Mouse (Mus musculus) heart, postnatal 0 days (tissue): ENCODE results near the gene Phf21a. TPM values are rescaled to one million over a fixed set of nuclear protein-coding genes. Genes with fewer than 3 reads are reported as not detected.

ENCODE experiments used
- ATAC-seq: fragments of 200-750 bp; cut with Nextera tagmentation; 2 replicates; pipeline ENCODE4 v1.8.0; 2017; ENCODE audit warnings: low read depth, moderate number of reproducible peaks, moderate library complexity; ENCODE audit not compliant: insufficient read depth
- DNase-seq: peaks from one replicate; pipeline ENCODE4 v3.0.0-alpha.2; 2016; ENCODE audit warnings: low spot score
- H3K27ac ChIP-seq: fragments of 300-500 bp; sonication (generic); 2 replicates; pipeline ENCODE4 v1.5.1; 2014; ENCODE audit warnings: low read depth, mild to moderate bottlenecking
- H3K27me3 ChIP-seq: fragments of 300-500 bp; sonication (generic); 2 replicates; pipeline ENCODE4 v1.6.1; 2014; ENCODE audit warnings: low read length, mixed read lengths; ENCODE audit not compliant: control insufficient read depth, insufficient read depth
- H3K36me3 ChIP-seq: fragments of 300-500 bp; sonication (generic); replicated peaks from 2 replicates; pipeline ENCODE4 v1.6.1; 2014; ENCODE audit warnings: low read length, mixed read lengths; ENCODE audit not compliant: control insufficient read depth, insufficient read depth
- H3K4me1 ChIP-seq: fragments of 300-500 bp; sonication (generic); 2 replicates; pipeline ENCODE4 v1.6.1; 2014; ENCODE audit warnings: antibody characterized with exemption; ENCODE audit not compliant: control insufficient read depth, insufficient read depth
- H3K4me2 ChIP-seq: fragments of 300-500 bp; sonication (generic); 2 replicates; pipeline ENCODE4 v1.6.1; 2014; ENCODE audit warnings: low read depth, mild to moderate bottlenecking, low read length, moderate library complexity
- H3K4me3 ChIP-seq: fragments of 300-500 bp; sonication (generic); 2 replicates; pipeline ENCODE4 v1.5.1; 2014; ENCODE audit warnings: low read depth, low read length
- H3K9ac ChIP-seq: fragments of 300-500 bp; sonication (generic); replicated peaks from 2 replicates; pipeline ENCODE4 v1.6.1; 2014; ENCODE audit warnings: low read depth, low read length, mixed read lengths
- H3K9me3 ChIP-seq: fragments of 300-500 bp; sonication (generic); replicated peaks from 2 replicates; pipeline ENCODE4 v1.6.1; 2016; ENCODE audit warnings: low read length; ENCODE audit not compliant: control insufficient read depth
- CTCF ChIP-seq: IDR thresholded peaks from 2 replicates; pipeline ENCODE4 v1.5.1; 2016; ENCODE audit warnings: antibody characterized with exemption, control low read depth, low read depth
- EP300 ChIP-seq: IDR thresholded peaks from 2 replicates; pipeline ENCODE4 v1.6.1; 2016; ENCODE audit warnings: antibody characterized with exemption, low read depth
- WGBS: fragments of 180-500 bp; shearing (Covaris S2); extraction: QIAGEN DNeasy Blood & Tissue Kit; methylation state at CpG from one replicate; pipeline ENCODE4 v1.1.7; 2014; 5-methylcytosine and 5-hydroxymethylcytosine counted together
- polyA plus RNA-seq: library from polyadenylated mRNA; unstranded; fragments of >200 nt; fragmentation: Nextera tagmentation; extraction: Ambion mirVana; gene quantifications from 2 replicates; pipeline ENCODE4 v1.2.1, GENCODE M21; 2015
- total RNA-seq: library from RNA; depleted of rRNA; stranded (reverse); fragments of >200 nt; gene quantifications from 2 replicates; pipeline ENCODE4 v1.2.3, GENCODE M21; 2014; ENCODE audit warnings: low replicate concordance

The Phf21a gene
- total and polyA plus RNA-seq, 2 experiments from 2014 or later = 9.9 to 41.0 TPM

DNA sequence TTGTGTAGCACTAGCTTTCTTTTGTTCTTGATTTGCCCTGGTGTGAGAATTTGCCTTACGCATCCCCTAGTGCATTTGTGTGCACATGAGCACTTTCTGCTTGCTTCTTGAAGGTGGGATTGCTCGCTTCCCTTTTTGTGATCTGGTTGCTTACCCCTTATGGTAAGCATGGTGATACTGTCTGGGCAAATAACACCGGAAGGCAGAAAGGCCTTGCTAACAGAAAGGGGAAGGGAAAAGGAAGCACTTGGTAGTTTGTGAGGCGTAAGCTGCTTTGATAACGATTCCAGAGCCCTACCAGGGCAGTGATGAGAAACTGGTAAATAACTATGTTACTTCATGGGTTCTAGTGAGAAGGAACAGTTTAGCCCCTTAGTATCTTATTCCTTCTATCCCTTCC lies 160.9 kb downstream of the Phf21a start:
- Histone ChIP-seq H3K4me2 (no peak overlapping the region), H3K27me3 (no peaks in the 10 kb centered on the region), H3K36me3 (peaks cover 7% of the 10 kb centered on the region; the same call in 1 of the 2 replicates), H3K4me1 (no peaks in the 10 kb centered on the region), H3K27ac (no peak overlapping the region), H3K4me3 (no peak overlapping the region), H3K9ac (no peak overlapping the region), H3K9me3 (no peaks in the 10 kb centered on the region)
- no peak for TF ChIP-seq EP300
- no peak for TF ChIP-seq CTCF
- no peak for DNase-seq
- 76% methylated on average over 5 of the region's 5 CpGs for WGBS
- no peak for ATAC-seq

DNA sequence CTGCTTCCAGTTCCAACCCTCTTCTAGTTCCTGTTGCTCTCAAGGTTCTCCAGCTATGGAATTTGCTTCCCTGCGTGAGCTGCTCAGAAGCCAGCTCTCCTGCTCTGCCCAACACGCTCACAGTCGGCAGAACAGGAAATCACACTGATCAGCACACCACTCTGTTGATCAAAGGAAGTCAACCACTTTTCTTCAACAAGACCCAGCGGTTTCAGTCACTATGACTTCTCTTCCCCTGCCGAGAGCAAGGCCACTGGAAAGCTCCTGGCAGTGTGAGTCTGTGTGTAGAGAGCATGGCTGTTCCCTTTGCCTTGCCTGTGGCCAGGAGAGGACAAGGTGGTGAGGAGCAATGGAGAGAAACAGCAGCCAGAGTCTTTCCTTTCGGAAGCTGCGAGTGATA lies 163.2 kb downstream of the Phf21a start:
- Histone ChIP-seq H3K27me3 (no peaks in the 10 kb centered on the region), H3K36me3 (peaks cover under 1% of the 10 kb centered on the region; the same call in 1 of the 2 replicates), H3K4me3 (no peak overlapping the region), H3K9me3 (no peaks in the 10 kb centered on the region), H3K27ac (no peak overlapping the region), H3K9ac (no peak overlapping the region), H3K4me1 (no peaks in the 10 kb centered on the region), H3K4me2 (no peak overlapping the region)
- 62% methylated on average over 7 of the region's 7 CpGs for WGBS
- DNase-seq (no peak), ATAC-seq (no peak)
- no peak for TF ChIP-seq CTCF
- no peak for TF ChIP-seq EP300

DNA sequence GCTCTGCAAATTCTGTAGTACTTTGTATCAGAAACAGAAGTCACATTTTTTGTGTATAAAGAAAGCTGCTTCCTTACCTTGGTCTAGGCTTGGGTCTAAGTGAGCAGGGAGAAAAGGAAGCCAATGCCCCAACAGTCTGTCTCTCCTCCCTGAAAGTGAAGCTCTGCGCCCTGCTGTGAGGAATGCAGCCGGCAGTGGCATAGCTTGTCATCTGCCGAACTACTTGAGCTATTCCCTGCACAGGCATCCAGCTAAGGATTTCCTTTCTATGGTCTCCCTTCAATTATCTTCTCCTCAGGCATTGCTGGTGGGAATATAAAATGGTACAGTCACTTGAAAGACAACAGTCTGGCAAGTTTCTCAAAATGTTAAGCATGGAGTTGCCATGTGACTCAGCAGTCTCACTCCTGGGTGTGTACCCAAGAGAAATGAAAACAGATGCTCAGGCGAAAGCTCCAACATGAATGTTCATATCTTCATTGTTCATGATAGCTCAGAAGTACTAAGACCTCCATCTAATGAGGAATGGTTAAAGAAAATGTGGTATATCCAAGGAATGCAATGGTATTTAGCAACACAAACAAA lies 164.5 kb downstream of the Phf21a start:
- H3K4me3 ChIP-seq = no peak overlapping the region
- H3K36me3 ChIP-seq = no peaks in the 10 kb centered on the region; the same call in 1 of the 2 replicates
- 41% methylated on average over 4 of the region's 4 CpGs for WGBS
- ATAC-seq = no peak
- DNase-seq = no peak
- no peak overlapping the region for H3K27ac ChIP-seq
- no peak overlapping the region for H3K9ac ChIP-seq
- TF ChIP-seq CTCF (peak; percentile 30), EP300 (no peak)
- H3K4me1 ChIP-seq = no peaks in the 10 kb centered on the region
- H3K4me2 ChIP-seq = no peak overlapping the region
- H3K9me3 ChIP-seq = no peaks in the 10 kb centered on the region
- no peaks in the 10 kb centered on the region for H3K27me3 ChIP-seq

DNA sequence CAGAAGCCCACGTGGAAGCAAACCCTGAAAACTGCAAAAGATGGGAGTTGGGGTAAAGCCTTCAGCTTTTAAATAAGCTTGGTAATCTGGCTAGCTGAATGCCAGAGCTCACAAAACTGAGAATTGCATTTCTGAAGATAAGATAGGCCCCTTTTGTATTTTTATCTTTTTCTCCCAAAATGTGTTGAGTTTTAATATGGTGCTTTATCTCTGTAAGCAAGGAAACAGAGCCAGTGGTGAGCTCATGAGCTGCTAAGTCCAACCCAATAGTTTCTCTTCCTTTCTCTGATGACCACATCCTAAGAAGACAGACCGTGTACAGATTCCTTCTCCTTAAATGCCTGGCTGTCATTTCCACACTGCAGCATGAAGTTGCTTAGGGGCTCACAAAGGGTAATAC lies 167.0 kb downstream of the Phf21a start:
- 51% methylated on average over 2 of the region's 2 CpGs for WGBS
- Histone ChIP-seq H3K36me3 (no peaks in the 10 kb centered on the region; the same call in 1 of the 2 replicates), H3K4me3 (no peak overlapping the region), H3K27me3 (no peaks in the 10 kb centered on the region), H3K9ac (no peak overlapping the region), H3K4me1 (no peaks in the 10 kb centered on the region), H3K4me2 (no peak overlapping the region), H3K9me3 (no peaks in the 10 kb centered on the region), H3K27ac (no peak overlapping the region)
- TF ChIP-seq CTCF = no peak
- TF ChIP-seq EP300 = no peak
- no peak for DNase-seq
- no peak for ATAC-seq

DNA sequence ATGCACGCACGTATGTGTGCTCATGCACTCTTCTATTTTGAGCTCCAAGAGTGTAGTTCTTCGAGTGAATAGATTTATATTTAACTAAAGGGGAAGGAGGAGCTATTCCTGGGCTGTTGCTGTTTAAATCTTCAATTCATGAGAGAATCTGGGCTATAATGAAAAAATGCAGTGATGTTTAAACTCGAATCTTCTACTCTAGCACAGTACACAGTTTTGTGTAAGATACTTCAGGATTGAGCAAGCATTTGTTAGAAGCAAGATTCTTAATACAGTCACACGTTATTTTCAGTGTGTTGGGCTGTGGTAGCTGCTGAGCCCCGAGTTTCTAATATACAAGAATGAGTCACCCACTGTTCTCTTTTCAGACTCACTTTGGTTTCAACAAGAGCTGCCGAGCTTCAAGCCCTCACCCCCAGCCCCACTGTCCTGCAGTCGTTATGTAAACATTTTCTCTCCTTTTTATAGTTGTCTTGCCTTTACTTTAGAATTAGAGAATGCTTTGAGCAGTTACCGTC lies 173.2 kb downstream of the Phf21a start:
- H3K27me3 ChIP-seq = no peaks in the 10 kb centered on the region
- no peak overlapping the region for H3K4me2 ChIP-seq
- H3K9ac ChIP-seq = no peak overlapping the region
- DNase-seq (no peak), ATAC-seq (no peak)
- H3K27ac ChIP-seq = no peak overlapping the region
- TF ChIP-seq CTCF (no peak), EP300 (no peak)
- H3K9me3 ChIP-seq = no peaks in the 10 kb centered on the region
- no peaks in the 10 kb centered on the region for H3K36me3 ChIP-seq
- H3K4me1 ChIP-seq = no peaks in the 10 kb centered on the region
- 55% methylated on average over 9 of the region's 9 CpGs for WGBS
- H3K4me3 ChIP-seq = no peak overlapping the region

DNA sequence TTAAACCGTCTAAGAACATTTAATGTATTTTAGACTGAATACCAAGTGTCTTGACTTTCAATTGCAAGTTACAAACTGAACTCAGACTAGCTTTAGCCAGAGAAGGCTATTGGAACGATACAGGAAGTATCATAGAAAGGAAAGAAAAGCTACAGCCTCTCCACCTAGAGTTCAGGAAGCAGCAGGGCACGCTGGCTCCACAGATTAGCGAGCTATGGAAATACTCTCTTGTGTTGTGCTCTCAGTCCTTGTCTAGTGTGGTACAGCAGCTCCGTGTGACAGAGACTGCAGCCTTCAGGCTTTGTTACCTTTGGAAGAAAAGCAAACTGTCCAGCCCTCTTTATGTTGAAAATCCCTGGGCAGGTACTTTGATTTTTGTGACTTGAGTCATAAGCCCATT lies 176.3 kb downstream of the Phf21a start:
- Histone ChIP-seq H3K27ac (no peak overlapping the region), H3K36me3 (no peaks in the 10 kb centered on the region), H3K9me3 (no peaks in the 10 kb centered on the region), H3K4me2 (no peak overlapping the region), H3K4me3 (no peak overlapping the region), H3K4me1 (peaks cover 7% of the 10 kb centered on the region), H3K27me3 (no peaks in the 10 kb centered on the region), H3K9ac (no peak overlapping the region)
- ATAC-seq (no peak), DNase-seq (peak; percentile 20)
- WGBS = 67% methylated on average over 5 of the region's 5 CpGs
- TF ChIP-seq EP300 = no peak
- TF ChIP-seq CTCF = no peak
